Mouse (Mus musculus) urinary bladder, adult 2 months (tissue): ENCODE measurements around the gene Samd14. TPM values are rescaled to one million over a fixed set of nuclear protein-coding genes. Genes with fewer than 3 reads are reported as not detected.
"Not testable (repeated sequence)": the region's sequence is repeated elsewhere in the genome, so short reads cannot be mapped to it uniquely, and the experiment has no call there.

ENCODE experiments used
- DNase-seq: peaks from one replicate; pipeline ENCODE4 v3.0.0; 2022; ENCODE audit warnings: low spot score
- polyA plus RNA-seq: library from polyadenylated mRNA; depleted of rRNA; stranded (reverse); fragments of >200 nt; gene quantifications from 2 replicates; pipeline ENCODE4 v1.2.3, GENCODE M21; 2012

Gene Samd14
- polyA plus RNA-seq, 1 experiment = 5.8 TPM

- no peak for DNase-seq
Observed at GRCm38 (mm10) chr11:95006525-95007219, 3.0 kb upstream of the Samd14 start.

GRCm38 (mm10) chr11:95007418-95007817 lies 2.3 kb upstream of the Samd14 start:
- DNase-seq = no peak

GRCm38 (mm10) chr11:95008661-95009628 lies 734 bp upstream of the Samd14 start:
- DNase-seq = no peak

GRCm38 (mm10) chr11:95010141-95010739 lies 561 bp downstream of the Samd14 start:
- DNase-seq = no peak

- DNase-seq = not testable (repeated sequence)
Observed at GRCm38 (mm10) chr11:95010841-95011403, 1.2 kb downstream of the Samd14 start.

- DNase-seq = no peak
Observed at GRCm38 (mm10) chr11:95011416-95011815, 1.7 kb downstream of the Samd14 start.

- DNase-seq = no peak
Observed at GRCm38 (mm10) chr11:95012075-95012474, 2.4 kb downstream of the Samd14 start.

GRCm38 (mm10) chr11:95012487-95012886 lies 2.8 kb downstream of the Samd14 start:
- DNase-seq = no peak

- no peak for DNase-seq
Observed at GRCm38 (mm10) chr11:95015484-95015883, 5.8 kb downstream of the Samd14 start.

- no peak for DNase-seq
Observed at GRCm38 (mm10) chr11:95022237-95022992, 12.7 kb downstream of the Samd14 start.

- DNase-seq = no peak
Observed at GRCm38 (mm10) chr11:95023481-95023880, 13.8 kb downstream of the Samd14 start.

GRCm38 (mm10) chr11:95024439-95025184 lies 14.9 kb downstream of the Samd14 start:
- no peak for DNase-seq

- DNase-seq = no peak
Observed at GRCm38 (mm10) chr11:95025227-95026012, 15.7 kb downstream of the Samd14 start.

- DNase-seq = no peak
Observed at GRCm38 (mm10) chr11:95026090-95026542, 16.4 kb downstream of the Samd14 start.

GRCm38 (mm10) chr11:95026849-95027248 lies 17.2 kb downstream of the Samd14 start:
- no peak for DNase-seq

- DNase-seq = no peak
Observed at GRCm38 (mm10) chr11:95027850-95028470, 18.3 kb downstream of the Samd14 start.

- no peak for DNase-seq
Observed at GRCm38 (mm10) chr11:95032945-95033344, 23.3 kb downstream of the Samd14 start.

GRCm38 (mm10) chr11:95033617-95034016 lies 23.9 kb downstream of the Samd14 start:
- no peak for DNase-seq

GRCm38 (mm10) chr11:95034902-95035301 lies 25.2 kb downstream of the Samd14 start:
- no peak for DNase-seq
